Mouse (Mus musculus): ENCODE results near the gene Bak1. TPM values are rescaled to one million over a fixed set of nuclear protein-coding genes. Genes with fewer than 3 reads are reported as not detected.

The Bak1 gene
- polyA plus RNA-seq, 1 experiment from 2014 or later = 5.3 TPM

DNA sequence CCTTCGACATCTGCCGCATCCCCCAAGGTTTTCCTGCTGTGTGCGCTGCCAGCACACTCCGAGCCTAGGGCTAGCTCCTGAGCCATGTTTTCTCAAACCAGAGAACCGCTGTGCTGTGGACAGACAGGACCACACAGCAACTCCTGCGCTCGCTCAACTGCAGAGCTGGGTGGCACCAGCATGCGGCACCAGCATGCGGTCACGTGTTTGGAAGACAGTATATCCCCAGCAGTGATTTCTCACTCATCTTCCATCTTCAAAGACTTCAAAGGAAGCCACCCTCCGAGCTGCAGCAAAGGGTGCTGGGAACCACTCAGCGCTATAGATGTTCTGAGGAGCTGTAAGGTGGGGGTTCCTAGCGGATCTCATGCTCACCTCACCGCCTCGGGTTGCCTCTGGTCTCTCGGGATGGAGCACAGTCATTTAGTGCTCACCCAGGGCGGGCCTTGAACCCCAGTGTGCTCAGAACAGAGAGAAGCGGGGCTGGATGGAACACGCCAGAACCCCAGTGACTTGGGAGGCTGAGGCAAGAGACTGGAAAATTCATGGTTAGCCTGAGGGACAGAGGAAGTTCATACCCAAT is 23.8 kb downstream of the Bak1 start:
- no peak overlapping the region for H3K4me2 ChIP-seq (ENCODE audit: low read depth, low read length)
- H3K9ac ChIP-seq (replicated peaks; ENCODE audit: low read depth, low read length) = no peak overlapping the region
- H3K4me3 ChIP-seq (ENCODE audit: low read depth, low read length) = no peak overlapping the region
- 39% methylated on average over 19 of the region's 19 CpGs for WGBS
- no peaks in the 10 kb centered on the region for H3K9me3 ChIP-seq (ENCODE audit: control insufficient read depth, low read length)
- ATAC-seq (ENCODE audit: low read depth) = no peak
- no peaks in the 10 kb centered on the region for H3K27me3 ChIP-seq (ENCODE audit: control insufficient read depth, insufficient read depth, low read length)
- no peaks in the 10 kb centered on the region for H3K4me1 ChIP-seq (ENCODE audit: control insufficient read depth, insufficient read depth, low read length)
- H3K36me3 ChIP-seq (ENCODE audit: control insufficient read depth, insufficient read depth, low read length) = no peaks in the 10 kb centered on the region
- no peak overlapping the region for H3K27ac ChIP-seq (ENCODE audit: low read depth, low read length)

DNA sequence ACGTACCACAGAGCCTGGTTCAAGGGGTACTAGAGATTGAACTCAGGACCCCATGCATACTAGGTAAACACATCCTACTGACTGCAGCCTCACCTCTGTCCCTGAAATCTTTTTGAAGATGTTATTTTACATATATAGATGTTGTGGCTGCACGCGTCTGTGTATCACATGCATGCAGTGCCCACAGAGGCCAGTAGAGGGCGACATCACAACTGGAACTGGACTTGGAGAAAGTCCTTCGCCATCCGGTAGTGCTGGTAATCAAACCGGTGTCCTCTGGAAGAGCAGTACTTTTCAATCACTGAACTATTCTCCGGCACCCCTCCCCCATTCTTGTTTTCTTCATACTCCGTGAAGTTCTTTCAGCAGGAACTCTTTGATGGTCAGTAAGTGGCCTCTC is 24.4 kb downstream of the Bak1 start:
- 38% methylated on average over 9 of the region's 9 CpGs for WGBS
- H3K4me3 ChIP-seq (ENCODE audit: low read depth, low read length) = no peak overlapping the region

DNA sequence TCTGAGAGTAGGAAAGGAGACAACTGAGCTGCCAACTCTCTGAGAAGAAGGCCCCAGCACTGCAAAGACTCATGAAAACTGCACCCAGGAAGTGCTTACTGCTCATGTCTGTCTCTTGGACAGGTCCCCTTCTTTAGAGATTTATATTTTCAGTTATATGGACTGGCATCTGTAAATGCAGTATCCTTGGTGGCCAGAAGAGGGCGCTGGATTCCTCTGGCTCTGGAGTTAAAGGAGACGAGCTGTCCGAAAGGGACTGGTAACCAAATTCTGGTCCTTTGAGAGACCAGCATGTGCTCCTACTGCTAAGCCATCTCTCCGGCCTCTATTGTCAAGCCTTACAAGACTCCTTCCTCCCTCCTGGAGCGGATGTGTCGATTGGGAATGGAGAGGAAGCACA is 26.9 kb downstream of the Bak1 start:
- no peaks in the 10 kb centered on the region for H3K4me1 ChIP-seq (ENCODE audit: control insufficient read depth, insufficient read depth, low read length)
- no peak overlapping the region for H3K4me3 ChIP-seq (ENCODE audit: low read depth, low read length)
- WGBS = 45% methylated on average over 6 of the region's 6 CpGs
- H3K9ac ChIP-seq (replicated peaks; ENCODE audit: low read depth, low read length) = no peak overlapping the region
- no peaks in the 10 kb centered on the region for H3K36me3 ChIP-seq (ENCODE audit: control insufficient read depth, insufficient read depth, low read length)
- no peak overlapping the region for H3K27ac ChIP-seq (ENCODE audit: low read depth, low read length)
- no peak for ATAC-seq (ENCODE audit: low read depth)
- H3K4me2 ChIP-seq (ENCODE audit: low read depth, low read length) = no peak overlapping the region
- no peaks in the 10 kb centered on the region for H3K9me3 ChIP-seq (ENCODE audit: control insufficient read depth, low read length)
- no peaks in the 10 kb centered on the region for H3K27me3 ChIP-seq (ENCODE audit: control insufficient read depth, insufficient read depth, low read length)

More for the DNA sequence above, 24.4 kb downstream of the Bak1 start:
- H3K9me3 ChIP-seq (ENCODE audit: control insufficient read depth, low read length) = no peaks in the 10 kb centered on the region
- no peak for ATAC-seq (ENCODE audit: low read depth)
- H3K9ac ChIP-seq (replicated peaks; ENCODE audit: low read depth, low read length) = no peak overlapping the region
- no peak overlapping the region for H3K27ac ChIP-seq (ENCODE audit: low read depth, low read length)
- H3K4me2 ChIP-seq (ENCODE audit: low read depth, low read length) = no peak overlapping the region
- no peaks in the 10 kb centered on the region for H3K36me3 ChIP-seq (ENCODE audit: control insufficient read depth, insufficient read depth, low read length)
- no peaks in the 10 kb centered on the region for H3K27me3 ChIP-seq (ENCODE audit: control insufficient read depth, insufficient read depth, low read length)
- no peaks in the 10 kb centered on the region for H3K4me1 ChIP-seq (ENCODE audit: control insufficient read depth, insufficient read depth, low read length)

DNA sequence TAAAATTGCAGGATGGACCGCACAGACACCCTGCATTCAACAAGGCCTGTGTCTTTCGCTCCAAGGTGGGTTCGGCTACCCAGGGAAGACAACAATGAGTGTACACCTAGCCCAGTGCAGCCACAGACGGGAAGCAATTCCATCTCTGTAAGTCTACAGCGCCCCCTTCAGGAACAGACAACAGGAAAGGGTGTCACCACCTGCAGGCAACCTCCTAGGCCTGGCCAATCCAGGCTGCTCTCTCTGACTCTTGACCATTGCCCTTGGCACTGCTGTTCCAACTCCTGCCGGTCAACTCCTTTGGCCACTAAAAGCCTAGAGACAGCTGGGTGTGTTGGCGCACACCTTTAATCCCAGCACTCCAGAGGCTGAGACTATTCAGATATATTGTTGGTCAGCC is 27.7 kb downstream of the Bak1 start:
- 81% methylated on average over 7 of the region's 7 CpGs for WGBS
- no peak overlapping the region for H3K27ac ChIP-seq (ENCODE audit: low read depth, low read length)
- H3K36me3 ChIP-seq (ENCODE audit: control insufficient read depth, insufficient read depth, low read length) = no peaks in the 10 kb centered on the region

DNA sequence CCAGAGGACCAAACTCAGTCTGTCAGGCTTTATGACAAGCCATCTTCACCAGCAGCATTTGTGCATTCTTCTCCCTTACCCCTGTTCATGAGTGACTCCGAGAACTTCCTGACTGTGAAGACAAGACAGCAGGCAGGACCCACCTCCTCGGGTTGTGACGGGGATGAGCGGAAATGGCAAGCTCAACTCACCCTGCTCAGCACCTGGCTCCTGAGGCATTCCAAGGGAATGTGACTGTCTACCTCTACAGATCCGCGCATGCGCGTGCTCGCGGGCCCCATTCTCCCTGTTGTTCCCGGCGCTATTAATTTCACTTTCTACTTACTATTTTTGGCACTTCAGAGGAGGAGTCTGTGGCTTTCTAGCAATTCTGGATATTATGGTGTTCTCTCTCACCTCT is 28.8 kb downstream of the Bak1 start:
- Histone ChIP-seq H3K4me1 (ENCODE audit: control insufficient read depth, insufficient read depth, low read length) (no peaks in the 10 kb centered on the region), H3K9ac (replicated peaks; ENCODE audit: low read depth, low read length) (no peak overlapping the region), H3K36me3 (ENCODE audit: control insufficient read depth, insufficient read depth, low read length) (no peaks in the 10 kb centered on the region), H3K27ac (ENCODE audit: low read depth, low read length) (no peak overlapping the region), H3K9me3 (ENCODE audit: control insufficient read depth, low read length) (no peaks in the 10 kb centered on the region), H3K4me2 (ENCODE audit: low read depth, low read length) (no peak overlapping the region), H3K4me3 (ENCODE audit: low read depth, low read length) (no peak overlapping the region), H3K27me3 (ENCODE audit: control insufficient read depth, insufficient read depth, low read length) (no peaks in the 10 kb centered on the region)
- ATAC-seq (ENCODE audit: low read depth) = no peak
- 66% methylated on average over 12 of the region's 12 CpGs for WGBS

More for the DNA sequence above, 27.7 kb downstream of the Bak1 start:
- H3K4me1 ChIP-seq (ENCODE audit: control insufficient read depth, insufficient read depth, low read length) = no peaks in the 10 kb centered on the region
- H3K4me3 ChIP-seq (ENCODE audit: low read depth, low read length) = no peak overlapping the region
- no peak for ATAC-seq (ENCODE audit: low read depth)
- no peaks in the 10 kb centered on the region for H3K9me3 ChIP-seq (ENCODE audit: control insufficient read depth, low read length)
- H3K9ac ChIP-seq (replicated peaks; ENCODE audit: low read depth, low read length) = no peak overlapping the region
- no peaks in the 10 kb centered on the region for H3K27me3 ChIP-seq (ENCODE audit: control insufficient read depth, insufficient read depth, low read length)
- H3K4me2 ChIP-seq (ENCODE audit: low read depth, low read length) = no peak overlapping the region

DNA sequence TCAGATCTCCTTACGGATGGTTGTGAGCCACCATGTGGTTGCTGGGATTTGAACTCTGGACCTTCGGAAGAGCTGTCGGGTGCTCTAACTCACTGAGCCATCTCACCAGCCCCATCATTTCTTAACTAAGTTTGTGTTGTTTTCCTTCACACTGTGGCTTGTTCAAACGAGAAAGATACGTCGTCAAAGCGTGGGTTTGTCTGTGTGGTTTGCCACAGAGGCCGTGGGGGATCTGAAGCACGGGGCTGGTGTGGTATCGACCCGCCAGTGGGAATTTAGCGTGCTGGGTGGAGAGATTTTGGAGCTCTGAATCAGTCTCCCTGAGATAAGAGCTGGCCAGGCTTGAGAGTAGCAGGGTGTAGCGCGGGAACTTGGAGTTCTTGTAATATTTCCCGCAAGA is 30.5 kb downstream of the Bak1 start:
- Histone ChIP-seq H3K4me1 (ENCODE audit: control insufficient read depth, insufficient read depth, low read length) (no peaks in the 10 kb centered on the region), H3K9ac (replicated peaks; ENCODE audit: low read depth, low read length) (no peak overlapping the region), H3K4me2 (ENCODE audit: low read depth, low read length) (no peak overlapping the region), H3K27me3 (ENCODE audit: control insufficient read depth, insufficient read depth, low read length) (no peaks in the 10 kb centered on the region), H3K4me3 (ENCODE audit: low read depth, low read length) (no peak overlapping the region), H3K9me3 (ENCODE audit: control insufficient read depth, low read length) (no peaks in the 10 kb centered on the region), H3K27ac (ENCODE audit: low read depth, low read length) (no peak overlapping the region), H3K36me3 (ENCODE audit: control insufficient read depth, insufficient read depth, low read length) (no peaks in the 10 kb centered on the region)
- 92% methylated on average over 15 of the region's 15 CpGs for WGBS
- ATAC-seq (ENCODE audit: low read depth) = no peak

DNA sequence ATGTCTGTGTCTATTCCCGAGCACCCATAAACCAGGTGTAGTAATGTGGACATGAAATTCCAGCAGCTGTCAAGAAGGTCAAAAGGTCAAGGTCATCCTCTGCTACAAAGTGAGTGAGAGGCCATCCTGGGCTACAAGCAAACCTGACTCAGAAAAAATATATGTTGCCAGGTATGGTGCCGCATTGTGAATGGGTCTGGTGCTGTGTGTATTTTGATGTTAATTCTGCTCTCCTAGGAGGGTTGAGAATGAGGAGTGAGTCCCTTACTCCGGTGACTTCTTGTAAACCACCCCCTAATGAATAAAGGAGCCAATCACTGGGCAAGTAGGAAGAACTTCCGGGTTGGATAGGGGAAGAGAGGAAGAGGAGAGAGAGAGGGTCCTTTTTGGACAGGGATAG is 31.1 kb downstream of the Bak1 start:
- no peak overlapping the region for H3K4me3 ChIP-seq (ENCODE audit: low read depth, low read length)
- H3K9ac ChIP-seq (replicated peaks; ENCODE audit: low read depth, low read length) = no peak overlapping the region
- H3K4me2 ChIP-seq (ENCODE audit: low read depth, low read length) = no peak overlapping the region
- no peaks in the 10 kb centered on the region for H3K27me3 ChIP-seq (ENCODE audit: control insufficient read depth, insufficient read depth, low read length)
- no peaks in the 10 kb centered on the region for H3K9me3 ChIP-seq (ENCODE audit: control insufficient read depth, low read length)
- no peaks in the 10 kb centered on the region for H3K36me3 ChIP-seq (ENCODE audit: control insufficient read depth, insufficient read depth, low read length)
- no peaks in the 10 kb centered on the region for H3K4me1 ChIP-seq (ENCODE audit: control insufficient read depth, insufficient read depth, low read length)
- ATAC-seq (ENCODE audit: low read depth) = no peak
- H3K27ac ChIP-seq (ENCODE audit: low read depth, low read length) = no peak overlapping the region
- 76% methylated on average over 4 of the region's 4 CpGs for WGBS

DNA sequence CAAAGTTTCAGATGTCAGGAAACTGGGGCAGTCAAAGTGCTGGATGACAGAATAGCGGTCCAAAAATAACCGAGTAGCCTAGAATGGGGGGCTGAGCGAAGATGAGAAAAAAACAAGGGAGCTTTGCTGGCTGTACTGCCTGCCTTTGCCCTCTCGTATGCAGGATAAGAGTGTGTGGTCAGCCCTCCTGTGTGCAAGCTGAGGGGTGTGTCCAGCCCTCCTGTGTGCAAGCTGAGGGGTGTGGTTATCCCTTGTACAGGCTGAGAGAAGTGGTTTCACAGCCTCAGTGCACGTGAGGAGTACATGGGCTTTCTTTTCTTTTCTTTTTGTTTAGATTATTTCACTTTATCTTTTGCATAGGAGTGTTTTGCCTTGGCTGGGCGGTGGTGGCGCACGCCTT is 33.2 kb downstream of the Bak1 start:
- WGBS = 82% methylated on average over 8 of the region's 8 CpGs
- Histone ChIP-seq H3K27ac (ENCODE audit: low read depth, low read length) (no peak overlapping the region), H3K27me3 (ENCODE audit: control insufficient read depth, insufficient read depth, low read length) (no peaks in the 10 kb centered on the region), H3K9ac (replicated peaks; ENCODE audit: low read depth, low read length) (no peak overlapping the region), H3K4me3 (ENCODE audit: low read depth, low read length) (no peak overlapping the region), H3K9me3 (ENCODE audit: control insufficient read depth, low read length) (no peaks in the 10 kb centered on the region), H3K36me3 (ENCODE audit: control insufficient read depth, insufficient read depth, low read length) (no peaks in the 10 kb centered on the region), H3K4me2 (ENCODE audit: low read depth, low read length) (no peak overlapping the region), H3K4me1 (ENCODE audit: control insufficient read depth, insufficient read depth, low read length) (no peaks in the 10 kb centered on the region)
- no peak for ATAC-seq (ENCODE audit: low read depth)

DNA sequence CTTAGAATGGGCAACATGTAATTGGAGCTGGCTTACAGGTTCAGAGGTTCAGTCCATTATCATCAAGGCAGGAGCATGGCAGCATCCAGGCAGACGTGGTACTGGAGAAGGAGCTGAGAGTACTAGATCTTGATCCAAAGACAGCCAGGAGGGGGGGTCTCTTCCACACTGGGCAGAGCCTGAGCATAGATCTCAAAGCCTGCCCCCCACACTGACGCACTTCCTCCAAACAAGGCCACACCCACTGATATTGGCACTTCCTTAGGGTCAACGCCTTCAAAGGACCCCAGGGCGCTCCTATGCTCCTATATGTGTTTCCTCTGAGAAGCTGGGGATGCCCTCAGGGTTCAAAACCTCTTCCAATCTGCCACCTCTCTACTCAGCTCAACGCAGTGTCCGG is 33.8 kb downstream of the Bak1 start:
- no peak overlapping the region for H3K4me2 ChIP-seq (ENCODE audit: low read depth, low read length)
- no peaks in the 10 kb centered on the region for H3K4me1 ChIP-seq (ENCODE audit: control insufficient read depth, insufficient read depth, low read length)
- H3K27me3 ChIP-seq (ENCODE audit: control insufficient read depth, insufficient read depth, low read length) = no peaks in the 10 kb centered on the region
- no peak for ATAC-seq (ENCODE audit: low read depth)
- H3K27ac ChIP-seq (ENCODE audit: low read depth, low read length) = no peak overlapping the region
- WGBS = 79% methylated on average over 6 of the region's 6 CpGs
- H3K36me3 ChIP-seq (ENCODE audit: control insufficient read depth, insufficient read depth, low read length) = no peaks in the 10 kb centered on the region
- no peak overlapping the region for H3K4me3 ChIP-seq (ENCODE audit: low read depth, low read length)
- no peak overlapping the region for H3K9ac ChIP-seq (replicated peaks; ENCODE audit: low read depth, low read length)
- H3K9me3 ChIP-seq (ENCODE audit: control insufficient read depth, low read length) = no peaks in the 10 kb centered on the region
